Mouse (Mus musculus) gastrocnemius, postnatal 4 days (tissue): Measurements from ENCODE around the gene Agbl4. TPM values are rescaled to one million over a fixed set of nuclear protein-coding genes. Genes with fewer than 3 reads are reported as not detected.

ENCODE experiments used
- DNase-seq, 2 experiments: peaks; one replicate each; pipeline ENCODE4 v3.0.0; 2021 to 2022; ENCODE audit warnings: low spot score in 2 of 2, mixed read lengths in 2 of 2
- total RNA-seq, 2 experiments: library from RNA; stranded (reverse); gene quantifications; 2 replicates each; pipeline ENCODE4 v1.2.3; 2021

The Agbl4 gene
- total RNA-seq, 2 experiments from 2014 or later, result not detected

GRCm38 (mm10) chr4:111442435-111443238 lies 1045.2 kb downstream of the Agbl4 start:
- DNase-seq, result peak in 1 of 2 experiments; percentile 44

GRCm38 (mm10) chr4:111443906-111444615 lies 1046.6 kb downstream of the Agbl4 start:
- no peak for DNase-seq

GRCm38 (mm10) chr4:111444616-111445160 lies 1047.2 kb downstream of the Agbl4 start:
- no peak for DNase-seq

GRCm38 (mm10) chr4:111447918-111448317 lies 1050.5 kb downstream of the Agbl4 start:
- DNase-seq, result no peak

GRCm38 (mm10) chr4:111448586-111448985 lies 1051.1 kb downstream of the Agbl4 start:
- no peak for DNase-seq

GRCm38 (mm10) chr4:111449442-111450199 lies 1052.2 kb downstream of the Agbl4 start:
- no peak for DNase-seq

- no peak for DNase-seq
Observed at GRCm38 (mm10) chr4:111451283-111451918, 1053.9 kb downstream of the Agbl4 start.

GRCm38 (mm10) chr4:111452192-111452591 lies 1054.7 kb downstream of the Agbl4 start:
- no peak for DNase-seq

- DNase-seq, result peak in 1 of 2 experiments; percentile 25
Observed at GRCm38 (mm10) chr4:111453275-111453674, 1055.8 kb downstream of the Agbl4 start.

- no peak for DNase-seq
Observed at GRCm38 (mm10) chr4:111455621-111456020, 1058.2 kb downstream of the Agbl4 start.

GRCm38 (mm10) chr4:111457568-111457967 lies 1060.1 kb downstream of the Agbl4 start:
- DNase-seq, result no peak

GRCm38 (mm10) chr4:111467293-111467773 lies 1069.9 kb downstream of the Agbl4 start:
- no peak for DNase-seq

- no peak for DNase-seq
Observed at GRCm38 (mm10) chr4:111467796-111468195, 1070.3 kb downstream of the Agbl4 start.

GRCm38 (mm10) chr4:111469847-111470246 lies 1072.4 kb downstream of the Agbl4 start:
- DNase-seq, result no peak

GRCm38 (mm10) chr4:111471726-111472125 lies 1074.3 kb downstream of the Agbl4 start:
- no peak for DNase-seq

- DNase-seq, result no peak
Observed at GRCm38 (mm10) chr4:111472511-111472910, 1075.0 kb downstream of the Agbl4 start.

GRCm38 (mm10) chr4:111473014-111473413 lies 1075.6 kb downstream of the Agbl4 start:
- DNase-seq, result no peak

- DNase-seq, result no peak
Observed at GRCm38 (mm10) chr4:111475374-111475971, 1078.0 kb downstream of the Agbl4 start.

GRCm38 (mm10) chr4:111477507-111477906 lies 1080.0 kb downstream of the Agbl4 start:
- no peak for DNase-seq

- DNase-seq, result no peak
Observed at GRCm38 (mm10) chr4:111483499-111483898, 1086.0 kb downstream of the Agbl4 start.
